13 mouse cellular contexts compared by ENCODE assay signal in genomic region chr10:18480836-18481235, GRCm38 (mm10).
A peak's percentile ranks its signal among the peaks of the same experiment; 100 is the strongest.
DNase-seq lines count a peak whose midpoint lies in the region; ATAC-seq lines count a peak whose summit lies in the region.
"Had no signal": no experiment of that assay in that cellular context is flagged by ENCODE, and none has a peak within 500 bp of the region (broad histone marks: within the 10 kb centered on the region; RNA-seq: fewer than 3 reads in every experiment).

No protein-coding gene starts in this region.

- no peak for ATAC-seq in embryonic facial prominence, embryonic 14.5 days (ENCODE audit: low read depth)
- peak; percentile 53; the same call in 1 of the 2 replicates for ATAC-seq in kidney, embryonic 16.5 days (ENCODE audit: low FRiP score, low TSS enrichment)

- peaks cover 15% of the 10 kb centered on the region for H3K4me1 ChIP-seq in embryonic facial prominence, embryonic 14.5 days (ENCODE audit: control insufficient read depth, insufficient read depth, low read length)
- peaks cover 15% of the 10 kb centered on the region for H3K4me1 ChIP-seq in embryonic facial prominence, embryonic 10.5 days
- H3K4me1 ChIP-seq in kidney, embryonic 16.5 days (ENCODE audit: insufficient read depth, low read length), result peaks cover 12% of the 10 kb centered on the region
- H3K4me1 ChIP-seq in hindbrain, embryonic 10.5 days (replicated peaks), result peaks cover 27% of the 10 kb centered on the region

- no peaks in the 10 kb centered on the region for H3K36me3 ChIP-seq in embryonic facial prominence, embryonic 14.5 days (ENCODE audit: control insufficient read depth, insufficient read depth, low read length)
- peaks cover 10% of the 10 kb centered on the region; the same call in 1 of the 2 replicates for H3K36me3 ChIP-seq in embryonic facial prominence, embryonic 10.5 days (replicated peaks)
- H3K36me3 ChIP-seq in kidney, embryonic 16.5 days (ENCODE audit: insufficient read depth, low read length), result no peaks in the 10 kb centered on the region
- peaks cover 31% of the 10 kb centered on the region for H3K36me3 ChIP-seq in hindbrain, embryonic 10.5 days
- H3K36me3 ChIP-seq: hindbrain, embryonic 15.5 days had no signal

- no peak overlapping the region for H3K27ac ChIP-seq in embryonic facial prominence, embryonic 14.5 days (replicated peaks; ENCODE audit: low read depth, low read length)
- H3K27ac ChIP-seq in embryonic facial prominence, embryonic 10.5 days (replicated peaks), result no peak overlapping the region
- H3K27ac ChIP-seq in kidney, embryonic 16.5 days (ENCODE audit: low read length), result peak overlapping the region; percentile 28; the same call in 1 of the 2 replicates
- no peak overlapping the region for H3K27ac ChIP-seq in hindbrain, embryonic 10.5 days
- H3K27ac ChIP-seq: hindbrain, embryonic 15.5 days had no signal

- H3K4me3 ChIP-seq in embryonic facial prominence, embryonic 14.5 days (ENCODE audit: low read depth, low read length), result no peak overlapping the region
- no peak overlapping the region for H3K4me3 ChIP-seq in embryonic facial prominence, embryonic 10.5 days
- no peak overlapping the region for H3K4me3 ChIP-seq in kidney, embryonic 16.5 days (ENCODE audit: low read length)
- H3K4me3 ChIP-seq in hindbrain, embryonic 10.5 days, result no peak overlapping the region
- H3K4me3 ChIP-seq: hindbrain, embryonic 15.5 days had no signal

- no peak overlapping the region for H3K4me2 ChIP-seq in embryonic facial prominence, embryonic 14.5 days (ENCODE audit: low read depth, low read length)
- no peak overlapping the region for H3K4me2 ChIP-seq in kidney, embryonic 16.5 days (replicated peaks; ENCODE audit: low read depth, low read length)
- H3K4me2 ChIP-seq: hindbrain, embryonic 15.5 days had no signal

- H3K9me3 ChIP-seq in embryonic facial prominence, embryonic 14.5 days (ENCODE audit: control insufficient read depth, low read length), result no peaks in the 10 kb centered on the region
- no peaks in the 10 kb centered on the region for H3K9me3 ChIP-seq in embryonic facial prominence, embryonic 10.5 days
- no peaks in the 10 kb centered on the region for H3K9me3 ChIP-seq in kidney, embryonic 16.5 days (ENCODE audit: low read length)
- H3K9me3 ChIP-seq in hindbrain, embryonic 10.5 days, result no peaks in the 10 kb centered on the region
- H3K9me3 ChIP-seq: hindbrain, embryonic 15.5 days had no signal

- H3K9ac ChIP-seq in embryonic facial prominence, embryonic 14.5 days (ENCODE audit: low read depth, low read length), result no peak overlapping the region
- H3K9ac ChIP-seq in kidney, embryonic 16.5 days (replicated peaks; ENCODE audit: low read length), result no peak overlapping the region
- H3K9ac ChIP-seq: hindbrain, embryonic 15.5 days had no signal

- DNase-seq in embryonic facial prominence, embryonic 14.5 days (ENCODE audit: low spot score), result peak; percentile 44
- DNase-seq in embryonic facial prominence, embryonic 10.5 days (ENCODE audit: low spot score), result no peak
- DNase-seq in kidney, adult 18-20 months, result no peak
- peak; percentile 32 for DNase-seq in urinary bladder, postnatal 14 days (ENCODE audit: low spot score)
- no peak for DNase-seq in urinary bladder, postnatal 10 days (ENCODE audit: low spot score)
- no peak for DNase-seq in hindbrain, embryonic 10.5 days (ENCODE audit: low spot score)
- no peak for DNase-seq in spleen, adult 18-20 months
- DNase-seq: cerebellum, adult 11-12 months; embryo, embryonic 11 days; kidney, postnatal 10 days; lung, adult 18-20 months had no signal

- no peaks in the 10 kb centered on the region for H3K27me3 ChIP-seq in embryonic facial prominence, embryonic 14.5 days (replicated peaks; ENCODE audit: control insufficient read depth, insufficient read depth, low read length)
- no peaks in the 10 kb centered on the region for H3K27me3 ChIP-seq in embryonic facial prominence, embryonic 10.5 days (replicated peaks; ENCODE audit: low read depth, poor library complexity, severe bottlenecking)
- H3K27me3 ChIP-seq in kidney, embryonic 16.5 days (ENCODE audit: insufficient read depth, low read length), result no peaks in the 10 kb centered on the region
- no peaks in the 10 kb centered on the region for H3K27me3 ChIP-seq in hindbrain, embryonic 10.5 days (ENCODE audit: insufficient read depth, poor library complexity, severe bottlenecking)
- H3K27me3 ChIP-seq: hindbrain, embryonic 15.5 days had no signal

- 79% methylated on average over 10 of the region's 10 CpGs for WGBS in embryonic facial prominence, embryonic 14.5 days
- WGBS in embryonic facial prominence, embryonic 10.5 days, result 93% methylated on average over 10 of the region's 10 CpGs
- WGBS in kidney, embryonic 16.5 days, result 64% methylated on average over 10 of the region's 10 CpGs
- 93% methylated on average over 10 of the region's 10 CpGs for WGBS in hindbrain, embryonic 10.5 days

Comparison
In these comparisons a context has a peak if more than half of its experiments do, and no peak if none do; other contexts are left out.
1. DNase-seq: peak in embryonic facial prominence, embryonic 14.5 days (single experiment) and urinary bladder, postnatal 14 days (single experiment); none in embryonic facial prominence, embryonic 10.5 days (single experiment), kidney, adult 18-20 months (single experiment), urinary bladder, postnatal 10 days (single experiment), hindbrain, embryonic 10.5 days (single experiment) and spleen, adult 18-20 months (0 of 2).